22 mouse cellular contexts compared by ENCODE assay signal in the genomic region with DNA sequence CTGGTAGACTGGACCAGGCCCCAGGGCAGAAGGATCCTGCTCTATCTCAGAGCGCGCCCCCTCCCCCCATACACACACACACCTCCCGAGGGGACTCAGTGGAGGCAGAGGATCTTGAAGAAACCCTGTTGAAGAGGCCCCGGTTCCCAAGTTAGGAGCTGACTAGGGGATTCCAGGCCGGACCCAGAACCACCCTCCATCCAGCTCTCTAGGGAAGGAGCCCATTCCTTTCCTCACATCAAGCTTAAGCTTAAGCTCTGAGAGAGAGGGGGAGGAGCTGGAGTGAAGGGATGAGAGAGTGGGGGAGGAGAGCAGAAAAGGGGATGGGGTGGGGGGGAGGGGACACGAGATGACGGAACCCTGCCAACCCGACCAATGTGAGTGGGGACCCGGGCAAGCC. TPM values are rescaled to one million over a fixed set of nuclear protein-coding genes. Genes with fewer than 3 reads are reported as not detected.
"Had no signal": no experiment of that assay in that cellular context is flagged by ENCODE, and none has a peak within 500 bp of the region (broad histone marks: within the 10 kb centered on the region; RNA-seq: fewer than 3 reads in every experiment).

No protein-coding gene starts in this region.

- H3K9me3 ChIP-seq: lung, embryonic 15.5 days; midbrain, embryonic 13.5 days; neural tube, embryonic 12.5 days; stomach, embryonic 15.5 days had no signal

- H3K4me3 ChIP-seq: lung, embryonic 15.5 days; megakaryocyte, embryonic 14.5 days; midbrain, embryonic 13.5 days; neural tube, embryonic 12.5 days; stomach, embryonic 15.5 days had no signal

- ATAC-seq: liver, postnatal 0 days; lung, postnatal 0 days; midbrain, embryonic 13.5 days had no signal

- H3K27me3 ChIP-seq: lung, embryonic 15.5 days; midbrain, embryonic 13.5 days; neural tube, embryonic 12.5 days; stomach, embryonic 15.5 days had no signal

- H3K4me2 ChIP-seq: lung, embryonic 15.5 days; midbrain, embryonic 13.5 days; neural tube, embryonic 12.5 days; stomach, embryonic 15.5 days had no signal

- DNase-seq: liver, postnatal 0 days; lung, adult 2 months; lung, postnatal 14 days; lung, postnatal 36 days; right cerebral cortex, postnatal 14 days; thymus, adult 2 months; thymus, postnatal 36 days had no signal

- H3K27ac ChIP-seq: liver, embryonic 14.5 days; lung, embryonic 15.5 days; macrophage; midbrain, embryonic 13.5 days; neural tube, embryonic 12.5 days; stomach, embryonic 15.5 days; stomach, postnatal 0 days had no signal

- H3K4me1 ChIP-seq: lung, embryonic 15.5 days; stomach, embryonic 15.5 days had no signal

- H3K9ac ChIP-seq: liver, embryonic 14.5 days; liver, postnatal 0 days; lung, embryonic 15.5 days; midbrain, embryonic 13.5 days; neural tube, embryonic 12.5 days; stomach, embryonic 15.5 days had no signal

RNA-seq across cellular contexts. Expression of a gene that starts 43.6 kb away (rescaled TPM):
- total RNA-seq: megakaryocyte progenitor cell, adult 5-6 weeks; midbrain, postnatal 0 days; monocyte, adult 5-6 weeks had no signal
- polyA plus RNA-seq: lung, adult 2 months; lung, postnatal 0 days; midbrain, embryonic 13.5 days; midbrain, postnatal 0 days; neural tube, embryonic 12.5 days; neural tube, embryonic 14.5 days; spleen, adult 2 months; thymus, adult 2 months had no signal

RNA-seq across cellular contexts. Expression of a gene that starts 47.5 kb away (rescaled TPM):
- total RNA-seq: megakaryocyte progenitor cell, adult 5-6 weeks; monocyte, adult 5-6 weeks; neutrophil, adult 5-6 weeks had no signal
- polyA plus RNA-seq: macrophage; spleen, adult 2 months had no signal
